Mouse (Mus musculus): ENCODE results near the gene AY358078. TPM values are rescaled to one million over a fixed set of nuclear protein-coding genes. Genes with fewer than 3 reads are reported as not detected.
"Not testable (repeated sequence)": the region's sequence is repeated elsewhere in the genome, so short reads cannot be mapped to it uniquely, and the experiment has no call there.

Gene AY358078
- polyA plus RNA-seq, 1 experiment from 2014 or later, result not detected

- WGBS, result 68% methylated on average over 6 of the region's 6 CpGs
- no peaks in the 10 kb centered on the region for H3K9me3 ChIP-seq (replicated peaks)
- 0 out of 2 replicates have a peak, but pooled peaks have one; percentile 9 for ATAC-seq (ENCODE audit: insufficient number of reproducible peaks, low FRiP score)
- H3K27ac ChIP-seq (ENCODE audit: poor library complexity, severe bottlenecking), result no peak overlapping the region
- no peaks in the 10 kb centered on the region for H3K4me1 ChIP-seq (replicated peaks)
- no peak overlapping the region for H3K9ac ChIP-seq
- no peaks in the 10 kb centered on the region for H3K36me3 ChIP-seq
- no peaks in the 10 kb centered on the region for H3K27me3 ChIP-seq (replicated peaks)
- H3K4me2 ChIP-seq, result no peak overlapping the region
- H3K4me3 ChIP-seq, result no peak overlapping the region
Measured at GRCm38 (mm10) chr14:51829188-51829587, 29.3 kb downstream of the AY358078 start.

- 21% methylated on average over 2 of the region's 2 CpGs for WGBS
Measured at GRCm38 (mm10) chr14:51838480-51838879, 38.6 kb downstream of the AY358078 start.

GRCm38 (mm10) chr14:51842250-51842649, 42.4 kb downstream of the AY358078 start:
- no peaks in the 10 kb centered on the region for H3K9me3 ChIP-seq (replicated peaks)
- no peaks in the 10 kb centered on the region; the same call in 1 of the 2 replicates for H3K4me1 ChIP-seq (replicated peaks)
- H3K27me3 ChIP-seq (replicated peaks), result no peaks in the 10 kb centered on the region
- ATAC-seq (ENCODE audit: insufficient number of reproducible peaks, low FRiP score), result no peak
- H3K4me2 ChIP-seq, result no peak overlapping the region
- no peak overlapping the region for H3K27ac ChIP-seq (ENCODE audit: poor library complexity, severe bottlenecking)
- H3K4me3 ChIP-seq, result no peak overlapping the region
- no peaks in the 10 kb centered on the region for H3K36me3 ChIP-seq
- no peak overlapping the region for H3K9ac ChIP-seq
- 64% methylated on average over 1 of the region's 1 CpGs for WGBS

More at GRCm38 (mm10) chr14:51838480-51838879, 38.6 kb downstream of the AY358078 start:
- not testable (repeated sequence) for H3K27me3 ChIP-seq (replicated peaks); H3K9ac ChIP-seq; H3K36me3 ChIP-seq; H3K4me1 ChIP-seq (replicated peaks); H3K4me2 ChIP-seq; H3K4me3 ChIP-seq; ATAC-seq (ENCODE audit: insufficient number of reproducible peaks, low FRiP score); H3K9me3 ChIP-seq (replicated peaks); H3K27ac ChIP-seq (ENCODE audit: poor library complexity, severe bottlenecking)

GRCm38 (mm10) chr14:51842781-51843180, 42.9 kb downstream of the AY358078 start:
- H3K36me3 ChIP-seq, result no peaks in the 10 kb centered on the region
- 68% methylated on average over 2 of the region's 2 CpGs for WGBS

GRCm38 (mm10) chr14:51843882-51844281, 44.0 kb downstream of the AY358078 start:
- no peaks in the 10 kb centered on the region for H3K9me3 ChIP-seq (replicated peaks)
- H3K27ac ChIP-seq (ENCODE audit: poor library complexity, severe bottlenecking), result no peak overlapping the region
- H3K36me3 ChIP-seq, result no peaks in the 10 kb centered on the region
- H3K4me1 ChIP-seq (replicated peaks), result no peaks in the 10 kb centered on the region; the same call in 1 of the 2 replicates
- no peak overlapping the region for H3K4me3 ChIP-seq
- H3K4me2 ChIP-seq, result no peak overlapping the region
- H3K9ac ChIP-seq, result no peak overlapping the region
- ATAC-seq (ENCODE audit: insufficient number of reproducible peaks, low FRiP score), result no peak
- no peaks in the 10 kb centered on the region for H3K27me3 ChIP-seq (replicated peaks)

More at GRCm38 (mm10) chr14:51842781-51843180, 42.9 kb downstream of the AY358078 start:
- Histone ChIP-seq H3K4me2 (no peak overlapping the region), H3K27ac (ENCODE audit: poor library complexity, severe bottlenecking) (no peak overlapping the region), H3K27me3 (replicated peaks) (no peaks in the 10 kb centered on the region), H3K4me3 (no peak overlapping the region), H3K9me3 (replicated peaks) (no peaks in the 10 kb centered on the region), H3K9ac (no peak overlapping the region), H3K4me1 (replicated peaks) (no peaks in the 10 kb centered on the region; the same call in 1 of the 2 replicates)
- ATAC-seq (ENCODE audit: insufficient number of reproducible peaks, low FRiP score), result no peak

GRCm38 (mm10) chr14:51846566-51846965, 46.7 kb downstream of the AY358078 start:
- Histone ChIP-seq H3K27me3 (replicated peaks) (no peaks in the 10 kb centered on the region), H3K9me3 (replicated peaks) (no peaks in the 10 kb centered on the region), H3K36me3 (no peaks in the 10 kb centered on the region), H3K27ac (ENCODE audit: poor library complexity, severe bottlenecking) (no peak overlapping the region), H3K4me1 (replicated peaks) (no peaks in the 10 kb centered on the region; the same call in 1 of the 2 replicates), H3K4me2 (no peak overlapping the region), H3K4me3 (no peak overlapping the region), H3K9ac (no peak overlapping the region)
- 62% methylated on average over 3 of the region's 3 CpGs for WGBS
- no peak for ATAC-seq (ENCODE audit: insufficient number of reproducible peaks, low FRiP score)

- not testable (repeated sequence) for H3K4me3 ChIP-seq; H3K4me2 ChIP-seq; H3K4me1 ChIP-seq (replicated peaks); H3K27ac ChIP-seq (ENCODE audit: poor library complexity, severe bottlenecking); ATAC-seq (ENCODE audit: insufficient number of reproducible peaks, low FRiP score); H3K36me3 ChIP-seq; H3K27me3 ChIP-seq (replicated peaks); H3K9me3 ChIP-seq (replicated peaks); H3K9ac ChIP-seq
- WGBS, result 49% methylated on average over 3 of the region's 3 CpGs
Measured at GRCm38 (mm10) chr14:51851006-51851405, 51.2 kb downstream of the AY358078 start.

GRCm38 (mm10) chr14:51853399-51853798, 53.6 kb downstream of the AY358078 start, which contains the start of gene Ear6:
Ear6 (plus strand) TSS chr14:51853699.
- Histone ChIP-seq H3K27me3 (replicated peaks) (no peaks in the 10 kb centered on the region), H3K4me2 (no peak within 1 kb of the TSS), H3K4me1 (replicated peaks) (no peaks in the 10 kb centered on the region), H3K27ac (ENCODE audit: poor library complexity, severe bottlenecking) (no peak within 1 kb of the TSS), H3K36me3 (no peaks in the 10 kb centered on the region), H3K9me3 (replicated peaks) (no peaks in the 10 kb centered on the region), H3K9ac (no peak within 1 kb of the TSS), H3K4me3 (no peak within 1 kb of the TSS)
- no peak for ATAC-seq (ENCODE audit: insufficient number of reproducible peaks, low FRiP score)

- not testable (repeated sequence) for ATAC-seq (ENCODE audit: insufficient number of reproducible peaks, low FRiP score); H3K36me3 ChIP-seq; H3K9me3 ChIP-seq (replicated peaks); H3K4me3 ChIP-seq; H3K27me3 ChIP-seq (replicated peaks); H3K4me1 ChIP-seq (replicated peaks); H3K27ac ChIP-seq (ENCODE audit: poor library complexity, severe bottlenecking); H3K9ac ChIP-seq; H3K4me2 ChIP-seq
- WGBS, result 69% methylated on average over 7 of the region's 7 CpGs
Measured at GRCm38 (mm10) chr14:51855280-51855679, 55.4 kb downstream of the AY358078 start.

- H3K4me3 ChIP-seq; H3K4me1 ChIP-seq (replicated peaks); H3K27me3 ChIP-seq (replicated peaks); H3K9ac ChIP-seq; H3K27ac ChIP-seq (ENCODE audit: poor library complexity, severe bottlenecking); H3K9me3 ChIP-seq (replicated peaks); H3K4me2 ChIP-seq; ATAC-seq (ENCODE audit: insufficient number of reproducible peaks, low FRiP score); H3K36me3 ChIP-seq: not testable (repeated sequence)
- 10% methylated on average over 1 of the region's 1 CpGs for WGBS
Measured at GRCm38 (mm10) chr14:51863603-51864002, 63.8 kb downstream of the AY358078 start.

- H3K4me1 ChIP-seq (replicated peaks), result no peaks in the 10 kb centered on the region
- H3K9me3 ChIP-seq (replicated peaks), result no peaks in the 10 kb centered on the region
- H3K4me3 ChIP-seq, result no peak overlapping the region
- H3K27me3 ChIP-seq (replicated peaks), result 0 out of 2 replicates have a peak, but pooled peaks cover under 1% of the 10 kb centered on the region
- no peak overlapping the region for H3K4me2 ChIP-seq
- WGBS, result 73% methylated on average over 2 of the region's 2 CpGs
- no peaks in the 10 kb centered on the region for H3K36me3 ChIP-seq
- H3K9ac ChIP-seq, result no peak overlapping the region
- ATAC-seq (ENCODE audit: insufficient number of reproducible peaks, low FRiP score), result no peak
- no peak overlapping the region for H3K27ac ChIP-seq (ENCODE audit: poor library complexity, severe bottlenecking)
Measured at GRCm38 (mm10) chr14:51870756-51871155, 70.9 kb downstream of the AY358078 start.

GRCm38 (mm10) chr14:51871741-51872140, 71.9 kb downstream of the AY358078 start:
- no peak for ATAC-seq (ENCODE audit: insufficient number of reproducible peaks, low FRiP score)

More at GRCm38 (mm10) chr14:51871741-51872140, 71.9 kb downstream of the AY358078 start:
- Histone ChIP-seq H3K27ac (ENCODE audit: poor library complexity, severe bottlenecking) (no peak overlapping the region), H3K9ac (no peak overlapping the region), H3K4me1 (replicated peaks) (no peaks in the 10 kb centered on the region), H3K27me3 (replicated peaks) (0 out of 2 replicates have a peak, but pooled peaks cover 6% of the 10 kb centered on the region), H3K4me2 (no peak overlapping the region), H3K36me3 (no peaks in the 10 kb centered on the region), H3K9me3 (replicated peaks) (no peaks in the 10 kb centered on the region), H3K4me3 (no peak overlapping the region)
- WGBS, result 74% methylated on average over 9 of the region's 9 CpGs

All from heart, embryonic 12.5 days (tissue).